14 mouse cellular contexts compared by ENCODE assay signal in the genomic region with DNA sequence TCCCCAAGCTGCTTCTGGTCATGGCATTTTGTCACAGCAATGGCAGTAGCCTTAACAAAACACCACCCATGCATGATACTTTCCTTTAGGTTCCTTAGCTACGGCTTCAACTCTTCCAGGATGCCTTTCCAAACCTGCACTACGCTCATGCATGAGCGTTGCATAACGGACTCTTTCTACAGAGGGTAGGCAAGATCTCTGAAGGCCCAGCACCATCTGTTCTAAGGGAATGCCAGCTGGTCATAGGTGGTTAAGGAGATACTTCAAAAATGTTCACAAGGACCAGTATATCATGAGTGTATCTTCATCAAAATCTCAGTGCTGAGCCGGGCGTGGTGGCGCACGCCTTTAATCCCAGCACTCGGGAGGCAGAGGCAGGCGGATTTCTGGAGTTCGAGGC.
"Had no signal": no experiment of that assay in that cellular context is flagged by ENCODE, and none has a peak within 500 bp of the region (broad histone marks: within the 10 kb centered on the region; RNA-seq: fewer than 3 reads in every experiment).

No protein-coding gene starts in this region.

- ATAC-seq: liver, embryonic 12.5 days had no signal

- DNase-seq: kidney, adult 11 months; kidney, adult 8-10 months; kidney, postnatal 10 days; kidney, postnatal 36 days; liver; lung, adult 18-20 months; lung, postnatal 10 days; lung, postnatal 36 days; midbrain, embryonic 14.5 days; right cerebral cortex, postnatal 14 days; spleen, adult 18-20 months; thymus, adult 18-20 months; thymus, postnatal 36 days had no signal
